Mouse (Mus musculus) embryonic facial prominence, embryonic 11.5 days (tissue): ENCODE data around the gene Gm10985. TPM values are rescaled to one million over a fixed set of nuclear protein-coding genes. Genes with fewer than 3 reads are reported as not detected.
A peak's percentile ranks its signal among the peaks of the same experiment; 100 is the strongest.

Experiments
- ATAC-seq: fragments of 200-750 bp; cut with Nextera tagmentation; replicated peaks from 2 replicates; pipeline ENCODE4 v1.8.0; 2017; ENCODE audit warnings: low read depth; ENCODE audit not compliant: insufficient number of reproducible peaks, low FRiP score, low TSS enrichment
- DNase-seq: peaks from one replicate; pipeline ENCODE4 v3.0.0-alpha.2; 2015; ENCODE audit warnings: low spot score
- H3K27ac ChIP-seq: fragments of 300-500 bp; sonication (generic); replicated peaks from 2 replicates; pipeline ENCODE4 v1.5.1; 2014; ENCODE audit warnings: mild to moderate bottlenecking, low read depth, low read length, control low read depth
- H3K27me3 ChIP-seq: fragments of 300-500 bp; sonication (generic); 2 replicates; pipeline ENCODE4 v1.6.1; 2014; ENCODE audit warnings: mild to moderate bottlenecking, low read length, moderate library complexity, mixed read lengths; ENCODE audit not compliant: control insufficient read depth, insufficient read depth
- H3K36me3 ChIP-seq: fragments of 300-500 bp; sonication (generic); replicated peaks from 2 replicates; pipeline ENCODE4 v1.6.1; 2014; ENCODE audit warnings: low read depth, mild to moderate bottlenecking, low read length, moderate library complexity, mixed read lengths; ENCODE audit not compliant: control insufficient read depth, insufficient read depth
- H3K4me1 ChIP-seq: fragments of 300-500 bp; sonication (generic); 2 replicates; pipeline ENCODE4 v1.6.1; 2014; ENCODE audit warnings: low read length, mixed read lengths; ENCODE audit not compliant: control insufficient read depth, insufficient read depth
- H3K4me2 ChIP-seq: fragments of 300-500 bp; sonication (generic); 2 replicates; pipeline ENCODE4 v1.6.1; 2014; ENCODE audit warnings: low read depth, mild to moderate bottlenecking, control low read depth, low read length, moderate library complexity
- H3K4me3 ChIP-seq: fragments of 300-500 bp; sonication (generic); 2 replicates; pipeline ENCODE4 v1.5.1; 2014; ENCODE audit warnings: low read depth, low read length, control low read depth
- H3K9ac ChIP-seq: fragments of 300-500 bp; sonication (generic); replicated peaks from 2 replicates; pipeline ENCODE4 v1.6.1; 2014; ENCODE audit warnings: mild to moderate bottlenecking, control low read depth, low read length
- H3K9me3 ChIP-seq: fragments of 300-500 bp; sonication (generic); replicated peaks from 2 replicates; pipeline ENCODE4 v1.6.1; 2016; ENCODE audit warnings: mild to moderate bottlenecking, low read length, inconsistent platforms, mixed read lengths; ENCODE audit not compliant: control insufficient read depth
- WGBS: fragments of 180-500 bp; shearing (Covaris S2); extraction: QIAGEN DNeasy Blood & Tissue Kit; methylation state at CpG from one replicate; pipeline ENCODE4 v1.1.7; 2014; 5-methylcytosine and 5-hydroxymethylcytosine counted together
- polyA plus RNA-seq: library from polyadenylated mRNA; unstranded; fragments of >200 nt; fragmentation: Nextera tagmentation; extraction: Ambion mirVana; gene quantifications from 2 replicates; pipeline ENCODE4 v1.2.1, GENCODE M21; 2014

Gene Gm10985
- polyA plus RNA-seq, 1 experiment from 2014 or later: not detected

DNA sequence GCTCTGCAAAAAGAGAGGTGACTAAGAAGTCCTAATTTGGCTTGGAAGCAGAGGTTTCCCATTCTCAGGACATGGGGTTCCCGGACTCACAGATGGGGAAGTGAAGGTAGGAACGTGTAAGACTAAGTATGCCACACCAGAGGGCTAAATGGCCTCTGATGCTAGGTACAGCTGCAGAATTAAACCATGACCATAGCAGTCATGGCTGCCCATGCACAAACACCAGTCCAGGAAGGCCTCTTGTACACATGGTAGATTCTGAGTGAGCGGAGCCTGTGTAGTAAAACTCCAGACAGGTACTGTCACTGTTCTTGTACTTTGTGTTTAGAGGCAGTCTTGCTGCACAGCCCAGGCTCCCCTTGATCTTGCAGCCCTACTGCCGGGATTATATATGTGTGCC, 9.4 kb downstream of the Gm10985 start:
- Histone ChIP-seq H3K9ac (no peak overlapping the region), H3K36me3 (no peaks in the 10 kb centered on the region; the same call in 1 of the 2 replicates), H3K9me3 (no peaks in the 10 kb centered on the region), H3K4me2 (no peak overlapping the region), H3K4me1 (no peaks in the 10 kb centered on the region), H3K4me3 (no peak overlapping the region), H3K27me3 (no peaks in the 10 kb centered on the region), H3K27ac (no peak overlapping the region)
- ATAC-seq (no peak), DNase-seq (no peak)
- 88% methylated on average over 4 of the region's 4 CpGs for WGBS

DNA sequence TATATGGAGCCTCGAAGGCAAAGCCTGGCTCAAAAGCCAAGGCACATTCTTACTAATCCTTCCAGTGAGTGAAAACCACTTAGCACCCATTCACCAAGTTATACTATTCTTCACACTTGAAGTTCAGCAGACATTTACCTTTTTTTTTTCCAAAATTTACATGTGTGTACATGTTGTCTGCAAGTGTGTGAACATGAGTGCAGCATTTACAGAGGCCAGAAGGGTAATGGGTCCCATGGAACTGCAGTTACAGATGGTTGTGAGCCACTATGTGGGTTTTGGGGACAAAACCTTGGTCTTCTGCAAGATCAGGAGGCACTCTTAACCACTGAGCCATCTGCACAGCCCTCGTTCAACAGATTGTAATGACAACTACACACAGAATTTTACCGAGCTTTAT, 9.9 kb downstream of the Gm10985 start:
- ATAC-seq: no peak
- WGBS: 91% methylated on average over 3 of the region's 3 CpGs
- Histone ChIP-seq H3K27me3 (no peaks in the 10 kb centered on the region), H3K36me3 (no peaks in the 10 kb centered on the region; the same call in 1 of the 2 replicates), H3K4me1 (no peaks in the 10 kb centered on the region), H3K9me3 (no peaks in the 10 kb centered on the region), H3K4me3 (no peak overlapping the region), H3K9ac (no peak overlapping the region), H3K27ac (no peak overlapping the region), H3K4me2 (no peak overlapping the region)
- no peak for DNase-seq

DNA sequence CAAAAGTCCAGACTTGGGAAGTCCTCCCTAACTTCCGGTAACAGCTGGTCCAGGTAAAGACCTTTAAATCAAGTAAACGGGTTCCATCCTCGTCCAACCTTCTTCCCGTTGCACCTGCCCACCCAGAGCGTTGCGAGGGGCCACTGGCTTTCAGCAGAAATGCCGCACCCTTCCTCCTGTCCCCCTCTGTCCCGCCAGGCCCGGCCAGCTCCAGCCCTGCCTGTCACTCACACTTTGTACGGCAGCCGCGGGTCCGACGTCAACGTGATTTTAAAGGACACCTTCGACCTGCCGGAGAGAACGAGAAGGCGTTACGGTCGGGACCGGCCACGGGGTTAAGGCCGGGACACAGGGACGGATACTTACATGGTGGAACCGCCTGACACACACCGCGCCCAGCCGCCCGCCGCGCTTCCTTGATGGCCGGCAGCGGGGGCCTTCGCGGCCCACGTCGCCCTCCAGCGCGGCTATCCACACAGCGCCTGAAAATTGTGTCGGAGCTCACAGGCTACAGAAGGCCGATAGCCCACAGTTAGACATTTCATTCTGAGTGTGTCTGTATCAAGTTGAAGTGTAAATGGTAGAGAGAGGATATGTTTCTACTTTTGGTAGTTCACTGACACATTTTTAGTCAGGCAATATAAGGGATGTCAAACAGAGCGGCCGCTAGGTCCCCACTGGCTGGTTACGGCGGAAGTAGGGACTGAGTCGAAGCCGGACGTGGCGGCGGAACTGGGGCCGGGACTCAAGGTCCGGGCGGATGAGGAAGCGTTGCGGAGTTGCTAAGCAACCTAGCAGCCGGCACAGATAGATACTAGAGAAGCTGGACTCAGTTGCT, 18.7 kb downstream of the Gm10985 start, which contains the start of gene Ufm1:
Gene Ufm1, minus strand, starts transcription at position 448 of the 838 bp plus-strand sequence.
- ATAC-seq (peak; percentile 98), DNase-seq (peak; percentile 97)
- H3K36me3 ChIP-seq: no peaks in the 10 kb centered on the region; the same call in 1 of the 2 replicates
- peak within 1 kb of the TSS; percentile 64 for H3K4me2 ChIP-seq
- no peaks in the 10 kb centered on the region for H3K27me3 ChIP-seq
- H3K4me3 ChIP-seq: peak within 1 kb of the TSS; percentile 84
- peak within 1 kb of the TSS; percentile 70 for H3K9ac ChIP-seq
- no peaks in the 10 kb centered on the region for H3K9me3 ChIP-seq
- H3K4me1 ChIP-seq: no peaks in the 10 kb centered on the region
- WGBS: under 1% methylated on average over 58 of the region's 58 CpGs
- H3K27ac ChIP-seq: no peak within 1 kb of the TSS

DNA sequence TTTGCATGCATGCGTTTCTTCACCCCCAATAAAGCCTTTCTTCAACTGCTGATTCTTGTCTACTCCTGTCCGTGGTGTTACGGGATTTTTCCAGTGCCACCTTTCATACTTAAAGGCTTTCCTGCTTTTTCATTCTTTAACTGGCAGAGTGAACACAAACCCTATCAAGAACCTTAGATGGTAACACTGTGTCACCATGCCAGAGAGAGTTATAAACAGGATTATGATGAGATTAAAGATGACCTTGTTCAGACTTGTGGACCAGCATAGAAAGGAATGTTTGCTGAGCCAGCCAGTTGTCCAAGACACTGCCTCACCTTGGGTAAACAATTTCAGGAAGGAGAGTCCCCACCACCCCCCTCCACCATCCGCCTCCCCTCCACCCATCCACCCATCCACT, 23.3 kb downstream of the Gm10985 start:
- DNase-seq (no peak), ATAC-seq (no peak)
- no peaks in the 10 kb centered on the region for H3K36me3 ChIP-seq
- H3K27ac ChIP-seq: no peak overlapping the region
- no peak overlapping the region for H3K9ac ChIP-seq
- WGBS: 82% methylated on average over 4 of the region's 4 CpGs
- no peaks in the 10 kb centered on the region for H3K9me3 ChIP-seq
- no peak overlapping the region for H3K4me3 ChIP-seq
- H3K27me3 ChIP-seq: no peaks in the 10 kb centered on the region
- no peaks in the 10 kb centered on the region for H3K4me1 ChIP-seq
- no peak overlapping the region for H3K4me2 ChIP-seq

DNA sequence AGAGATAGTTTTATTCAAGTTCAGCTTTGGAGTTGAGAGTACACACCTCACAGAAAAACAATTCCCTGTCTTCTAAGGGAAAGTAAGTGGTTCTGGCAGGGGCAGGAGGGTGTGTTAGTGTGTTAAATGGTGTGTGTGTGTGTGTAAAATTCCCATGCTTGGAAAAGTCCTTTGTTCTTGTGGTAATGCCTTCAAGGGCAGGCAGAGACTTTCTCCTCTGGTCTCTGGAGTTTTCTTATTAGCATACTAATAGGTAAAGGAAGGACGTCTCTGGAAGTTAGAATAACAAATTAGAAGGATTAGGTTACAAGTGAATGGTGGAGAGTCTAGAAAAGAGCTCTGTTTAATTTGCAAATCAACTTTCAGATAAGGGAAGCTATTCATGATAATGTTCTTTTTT, 24.4 kb downstream of the Gm10985 start:
- DNase-seq (peak; percentile 26), ATAC-seq (no peak)
- no peaks in the 10 kb centered on the region for H3K36me3 ChIP-seq
- WGBS: 0% methylated on average over 1 of the region's 1 CpGs
- H3K4me2 ChIP-seq: no peak overlapping the region
- no peaks in the 10 kb centered on the region for H3K9me3 ChIP-seq
- H3K9ac ChIP-seq: no peak overlapping the region
- no peak overlapping the region for H3K27ac ChIP-seq
- H3K4me3 ChIP-seq: no peak overlapping the region
- no peaks in the 10 kb centered on the region for H3K27me3 ChIP-seq
- H3K4me1 ChIP-seq: no peaks in the 10 kb centered on the region

DNA sequence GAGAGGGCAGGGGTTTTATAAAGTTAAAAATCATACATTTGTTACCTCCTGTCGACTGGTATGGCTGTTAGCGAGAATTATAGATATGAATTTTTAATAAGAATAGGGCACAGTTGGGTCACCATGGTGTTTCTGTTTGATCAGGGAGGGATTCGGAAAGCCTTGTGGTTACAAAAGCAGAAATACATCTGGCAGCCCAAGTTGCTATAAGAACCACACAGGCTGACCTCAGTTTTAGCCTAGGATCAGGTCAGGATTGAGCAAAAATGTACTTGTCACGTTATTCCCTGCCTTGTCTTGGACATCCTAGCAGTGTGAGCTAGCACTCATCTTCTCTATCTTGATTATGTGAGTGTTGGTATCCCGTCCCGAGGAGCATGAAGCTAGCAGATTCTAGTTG, 25.6 kb downstream of the Gm10985 start:
- H3K9ac ChIP-seq: no peak overlapping the region
- H3K4me3 ChIP-seq: no peak overlapping the region
- DNase-seq: no peak
- H3K4me1 ChIP-seq: no peaks in the 10 kb centered on the region
- H3K27me3 ChIP-seq: no peaks in the 10 kb centered on the region
- H3K4me2 ChIP-seq: no peak overlapping the region
- H3K36me3 ChIP-seq: no peaks in the 10 kb centered on the region
- ATAC-seq: no peak
- WGBS: 67% methylated on average over 6 of the region's 6 CpGs
- no peaks in the 10 kb centered on the region for H3K9me3 ChIP-seq
- no peak overlapping the region for H3K27ac ChIP-seq

DNA sequence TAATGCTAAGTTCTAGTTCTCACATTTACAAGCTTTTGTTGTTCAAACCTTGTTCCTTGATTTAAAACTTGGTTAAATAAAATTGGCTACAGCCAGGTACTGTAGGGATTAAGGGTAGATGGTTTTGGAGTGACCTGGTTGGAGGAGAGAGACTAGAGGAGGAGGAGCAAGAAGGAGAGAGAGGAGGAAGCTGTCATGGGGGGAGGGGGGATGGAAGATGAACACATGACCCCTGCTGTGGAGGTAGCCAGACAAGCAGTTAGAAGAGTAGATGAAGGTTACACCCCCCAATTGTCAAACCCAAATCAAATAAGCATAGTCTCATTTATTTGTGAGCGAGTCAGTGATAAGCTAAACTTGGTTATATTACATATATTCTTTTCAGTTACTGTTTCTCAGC, 26.7 kb downstream of the Gm10985 start:
- Histone ChIP-seq H3K4me2 (no peak overlapping the region), H3K9me3 (no peaks in the 10 kb centered on the region), H3K9ac (no peak overlapping the region), H3K4me1 (no peaks in the 10 kb centered on the region), H3K4me3 (no peak overlapping the region), H3K36me3 (no peaks in the 10 kb centered on the region), H3K27me3 (no peaks in the 10 kb centered on the region), H3K27ac (no peak overlapping the region)
- ATAC-seq (no peak), DNase-seq (no peak)
- 87% methylated on average over 1 of the region's 1 CpGs for WGBS
